Mouse (Mus musculus): ENCODE results near the gene Lamtor3.
"Not testable (repeated sequence)": the region's sequence is repeated elsewhere in the genome, so short reads cannot be mapped to it uniquely, and the experiment has no call there.

The Lamtor3 gene
- long read RNA-seq, experiment 1, transcript Lamtor3-201 (7 exons, 1,295 nt): major isoform, 87 of 103 reads
- long read RNA-seq, experiment 1, partial matches to known transcripts: 10 of 103 reads
- long read RNA-seq, experiment 1, other reads (novel, unspliced or antisense): 4 of 103 reads
- long read RNA-seq, experiment 2, transcript Lamtor3-201 (7 exons, 1,295 nt): major isoform, 113 of 137 reads
- long read RNA-seq, experiment 2, partial matches to known transcripts: 12 of 137 reads
- long read RNA-seq, experiment 2, other reads (novel, unspliced or antisense): 4 of 137 reads

- intact Hi-C loops (cut with DNase I): loop anchor here (5.0 kb wide), 2 partner anchors 51 to 69 kb away; partner anchors contain the start of gene Dnajb14
These were observed at the start of gene Lamtor3 for GRCm38 (mm10) chr3:137918172-137918931. Gene Lamtor3 (plus strand): TSS chr3:137918506.

- intact Hi-C loops (cut with DNase I): loop anchor here (5.0 to 10.0 kb wide), 2 partner anchors 48 to 115 kb away; partner anchors contain the start of genes Dapp1 and Lamtor3
These were observed 48.9 kb upstream of the Lamtor3 start for GRCm38 (mm10) chr3:137869395-137869794.

- intact Hi-C loops (cut with DNase I): no loop called here
These were observed 39.0 kb upstream of the Lamtor3 start for GRCm38 (mm10) chr3:137879313-137879712.

- intact Hi-C loops (cut with DNase I): no loop called here
These were observed 38.1 kb upstream of the Lamtor3 start for GRCm38 (mm10) chr3:137880109-137880748.

- intact Hi-C loops (cut with DNase I): no loop called here
These were observed 37.2 kb upstream of the Lamtor3 start for GRCm38 (mm10) chr3:137881093-137881492.

- intact Hi-C loops (cut with DNase I): no loop called here
These were observed 30.3 kb upstream of the Lamtor3 start for GRCm38 (mm10) chr3:137887961-137888360.

GRCm38 (mm10) chr3:137891089-137891488 lies 27.2 kb upstream of the Lamtor3 start:
- intact Hi-C loops (cut with DNase I): no loop called here

- intact Hi-C loops (cut with DNase I): no loop called here
These were observed 26.2 kb upstream of the Lamtor3 start for GRCm38 (mm10) chr3:137892118-137892517.

- intact Hi-C loops (cut with DNase I): no loop called here
These were observed 24.5 kb upstream of the Lamtor3 start for GRCm38 (mm10) chr3:137893789-137894188.

GRCm38 (mm10) chr3:137895196-137895595 lies 23.1 kb upstream of the Lamtor3 start:
- intact Hi-C loops (cut with DNase I): no loop called here

- intact Hi-C loops (cut with DNase I): no loop called here
These were observed 21.9 kb upstream of the Lamtor3 start for GRCm38 (mm10) chr3:137896386-137896785.

GRCm38 (mm10) chr3:137896867-137897266 lies 21.4 kb upstream of the Lamtor3 start:
- intact Hi-C loops (cut with DNase I): no loop called here

GRCm38 (mm10) chr3:137897685-137898084 lies 20.6 kb upstream of the Lamtor3 start:
- intact Hi-C loops (cut with DNase I): no loop called here

GRCm38 (mm10) chr3:137900149-137900548 lies 18.2 kb upstream of the Lamtor3 start:
- intact Hi-C loops (cut with DNase I): no loop called here

GRCm38 (mm10) chr3:137913093-137913492 lies 5.2 kb upstream of the Lamtor3 start:
- intact Hi-C loops (cut with DNase I): no loop called here

GRCm38 (mm10) chr3:137914567-137914966 lies 3.7 kb upstream of the Lamtor3 start:
- intact Hi-C loops (cut with DNase I): not testable (repeated sequence)

- intact Hi-C loops (cut with DNase I): loop anchor here (5.0 kb wide), 2 partner anchors 50 to 70 kb away; partner anchors contain the start of gene Dnajb14
These were observed 573 bp upstream of the Lamtor3 start for GRCm38 (mm10) chr3:137917694-137918171.

- intact Hi-C loops (cut with DNase I): loop anchor here (5.0 kb wide), 2 partner anchors 52 to 68 kb away; partner anchors contain the start of gene Dnajb14
These were observed 616 bp downstream of the Lamtor3 start for GRCm38 (mm10) chr3:137918932-137919311.

GRCm38 (mm10) chr3:137919398-137919797 lies 1.1 kb downstream of the Lamtor3 start:
- intact Hi-C loops (cut with DNase I): loop anchor here (5.0 kb wide), 2 partner anchors 52 to 68 kb away; partner anchors contain the start of gene Dnajb14

- intact Hi-C loops (cut with DNase I): no loop called here
These were observed 2.3 kb downstream of the Lamtor3 start for GRCm38 (mm10) chr3:137920594-137920993.

GRCm38 (mm10) chr3:137927010-137927409 lies 8.7 kb downstream of the Lamtor3 start:
- intact Hi-C loops (cut with DNase I): no loop called here
